Mouse (Mus musculus) adrenal gland, adult (tissue): Measurements from ENCODE around the gene Lrrc18.

ENCODE experiments used
- DNase-seq, 2 experiments: peaks; one replicate each; pipeline ENCODE4 v3.0.0; 2022 to 2023; ENCODE audit warnings: low spot score in 1 of 2; ENCODE audit not compliant: inconsistent age in 2 of 2

Lrrc18 gene

GRCm38 (mm10) chr14:33045217-33045616 lies 54.0 kb downstream of the Lrrc18 start:
- no peak for DNase-seq

GRCm38 (mm10) chr14:33053441-33053840 lies 62.3 kb downstream of the Lrrc18 start:
- no peak for DNase-seq

GRCm38 (mm10) chr14:33058881-33059660 lies 67.9 kb downstream of the Lrrc18 start:
- DNase-seq: no peak

GRCm38 (mm10) chr14:33062996-33063395 lies 71.8 kb downstream of the Lrrc18 start:
- DNase-seq: no peak
